Mouse (Mus musculus) hindbrain, embryonic 12.5 days (tissue): Measurements from ENCODE around the gene Naaa. TPM values are rescaled to one million over a fixed set of nuclear protein-coding genes. Genes with fewer than 3 reads are reported as not detected.

Experiments
- ATAC-seq: fragments of 200-750 bp; cut with Nextera tagmentation; 2 replicates; pipeline ENCODE4 v1.8.0; 2017; ENCODE audit warnings: moderate TSS enrichment; ENCODE audit not compliant: low FRiP score
- H3K27ac ChIP-seq: fragments of 300-500 bp; sonication (generic); 2 replicates; pipeline ENCODE4 v1.5.1; 2016; ENCODE audit warnings: mild to moderate bottlenecking
- H3K27me3 ChIP-seq: fragments of 300-500 bp; sonication (generic); 2 replicates; pipeline ENCODE4 v1.6.1; 2016; ENCODE audit warnings: mild to moderate bottlenecking
- H3K36me3 ChIP-seq: fragments of 300-500 bp; sonication (generic); 2 replicates; pipeline ENCODE4 v1.6.1; 2016; ENCODE audit warnings: mild to moderate bottlenecking
- H3K4me1 ChIP-seq: fragments of 300-500 bp; sonication (generic); 2 replicates; pipeline ENCODE4 v1.6.1; 2016
- H3K4me2 ChIP-seq: fragments of 300-500 bp; sonication (generic); replicated peaks from 2 replicates; pipeline ENCODE4 v1.6.1; 2016; ENCODE audit warnings: mild to moderate bottlenecking
- H3K4me3 ChIP-seq: fragments of 300-500 bp; sonication (generic); 2 replicates; pipeline ENCODE4 v1.5.1; 2016; ENCODE audit warnings: mild to moderate bottlenecking
- H3K9ac ChIP-seq: fragments of 300-500 bp; sonication (generic); 2 replicates; pipeline ENCODE4 v1.6.1; 2016; ENCODE audit warnings: mild to moderate bottlenecking, moderate library complexity
- H3K9me3 ChIP-seq: fragments of 300-500 bp; sonication (generic); replicated peaks from 2 replicates; pipeline ENCODE4 v1.6.1; 2016; ENCODE audit warnings: mild to moderate bottlenecking
- WGBS: fragments of 180-500 bp; shearing (Covaris S2); methylation state at CpG from one replicate; pipeline ENCODE4 v1.1.7; 2016; 5-methylcytosine and 5-hydroxymethylcytosine counted together
- polyA plus RNA-seq: library from polyadenylated mRNA; unstranded; fragments of >200 nt; fragmentation: Nextera tagmentation; extraction: Ambion mirVana; gene quantifications from 2 replicates; pipeline ENCODE4 v1.2.1, GENCODE M21; 2016

The Naaa gene
- polyA plus RNA-seq: 8.2 and 9.5 TPM in 2 replicates

GRCm38 (mm10) chr5:92277437-92278394 lies at the start of gene Naaa:
Naaa (minus strand) TSS chr5:92278170.
- peak; percentile 92 for ATAC-seq
- peak within 1 kb of the TSS; percentile 70 for H3K4me3 ChIP-seq
- WGBS: 3% methylated on average over 54 of the region's 54 CpGs

GRCm38 (mm10) chr5:92327367-92327766 lies 49.4 kb upstream of the Naaa start:
- Histone ChIP-seq H3K27me3 (no peaks in the 10 kb centered on the region), H3K27ac (no peak overlapping the region), H3K9me3 (no peaks in the 10 kb centered on the region), H3K36me3 (no peaks in the 10 kb centered on the region), H3K4me2 (no peak overlapping the region), H3K9ac (no peak overlapping the region), H3K4me1 (no peaks in the 10 kb centered on the region), H3K4me3 (no peak overlapping the region)
- ATAC-seq: no peak
- WGBS: 82% methylated on average over 6 of the region's 6 CpGs

More at GRCm38 (mm10) chr5:92277437-92278394, at the start of gene Naaa:
- H3K27ac ChIP-seq: peak within 1 kb of the TSS; percentile 67
- H3K27me3 ChIP-seq: 0 out of 2 replicates have a peak, but pooled peaks cover 8% of the 10 kb centered on the region
- peaks cover 9% of the 10 kb centered on the region for H3K4me1 ChIP-seq
- H3K36me3 ChIP-seq: no peaks in the 10 kb centered on the region
- H3K9ac ChIP-seq: peak within 1 kb of the TSS; percentile 67
- no peaks in the 10 kb centered on the region for H3K9me3 ChIP-seq
- peak within 1 kb of the TSS; percentile 91 for H3K4me2 ChIP-seq

GRCm38 (mm10) chr5:92323264-92323663 lies 45.3 kb upstream of the Naaa start:
- Histone ChIP-seq H3K9ac (no peak overlapping the region), H3K4me1 (no peaks in the 10 kb centered on the region), H3K4me3 (no peak overlapping the region), H3K27me3 (no peaks in the 10 kb centered on the region), H3K4me2 (no peak overlapping the region), H3K27ac (no peak overlapping the region), H3K36me3 (no peaks in the 10 kb centered on the region), H3K9me3 (no peaks in the 10 kb centered on the region)
- 89% methylated on average over 5 of the region's 5 CpGs for WGBS
- ATAC-seq: no peak

- WGBS: 82% methylated on average over 4 of the region's 4 CpGs
- no peak overlapping the region for H3K27ac ChIP-seq
- H3K4me3 ChIP-seq: no peak overlapping the region
- H3K4me2 ChIP-seq: no peak overlapping the region
- no peak for ATAC-seq
- no peak overlapping the region for H3K9ac ChIP-seq
- no peaks in the 10 kb centered on the region for H3K4me1 ChIP-seq
- H3K36me3 ChIP-seq: no peaks in the 10 kb centered on the region
- H3K27me3 ChIP-seq: no peaks in the 10 kb centered on the region
- H3K9me3 ChIP-seq: no peaks in the 10 kb centered on the region
Observed at GRCm38 (mm10) chr5:92322612-92323011, 44.6 kb upstream of the Naaa start.

GRCm38 (mm10) chr5:92321631-92322400 lies 43.8 kb upstream of the Naaa start:
- Histone ChIP-seq H3K27me3 (no peaks in the 10 kb centered on the region), H3K9me3 (no peaks in the 10 kb centered on the region), H3K4me2 (no peak overlapping the region), H3K36me3 (no peaks in the 10 kb centered on the region), H3K27ac (no peak overlapping the region), H3K4me3 (no peak overlapping the region), H3K9ac (no peak overlapping the region), H3K4me1 (no peaks in the 10 kb centered on the region)
- WGBS: 81% methylated on average over 8 of the region's 8 CpGs
- ATAC-seq: no peak

- no peaks in the 10 kb centered on the region for H3K27me3 ChIP-seq
- H3K9me3 ChIP-seq: no peaks in the 10 kb centered on the region
- H3K4me2 ChIP-seq: no peak overlapping the region
- no peak for ATAC-seq
- H3K9ac ChIP-seq: no peak overlapping the region
- H3K27ac ChIP-seq: no peak overlapping the region
- no peaks in the 10 kb centered on the region for H3K4me1 ChIP-seq
- no peaks in the 10 kb centered on the region for H3K36me3 ChIP-seq
- no peak overlapping the region for H3K4me3 ChIP-seq
- 94% methylated on average over 14 of the region's 14 CpGs for WGBS
Observed at GRCm38 (mm10) chr5:92318596-92318995, 40.6 kb upstream of the Naaa start.

GRCm38 (mm10) chr5:92318119-92318518 lies 40.1 kb upstream of the Naaa start:
- H3K4me2 ChIP-seq: no peak overlapping the region
- ATAC-seq: no peak
- H3K9me3 ChIP-seq: no peaks in the 10 kb centered on the region
- H3K4me3 ChIP-seq: no peak overlapping the region
- H3K9ac ChIP-seq: no peak overlapping the region
- H3K27ac ChIP-seq: no peak overlapping the region
- no peaks in the 10 kb centered on the region for H3K4me1 ChIP-seq
- H3K36me3 ChIP-seq: no peaks in the 10 kb centered on the region
- no peaks in the 10 kb centered on the region for H3K27me3 ChIP-seq
- WGBS: 83% methylated on average over 6 of the region's 7 CpGs

- no peak overlapping the region for H3K27ac ChIP-seq
- 75% methylated on average over 7 of the region's 7 CpGs for WGBS
- H3K4me1 ChIP-seq: peaks cover 10% of the 10 kb centered on the region
- H3K4me3 ChIP-seq: no peak overlapping the region
- H3K4me2 ChIP-seq: no peak overlapping the region
- no peaks in the 10 kb centered on the region for H3K27me3 ChIP-seq
- no peaks in the 10 kb centered on the region for H3K9me3 ChIP-seq
- H3K9ac ChIP-seq: no peak overlapping the region
- no peak for ATAC-seq
- no peaks in the 10 kb centered on the region for H3K36me3 ChIP-seq
Observed at GRCm38 (mm10) chr5:92313776-92314175, 35.8 kb upstream of the Naaa start.

- no peaks in the 10 kb centered on the region for H3K36me3 ChIP-seq
- WGBS: 14% methylated on average over 13 of the region's 13 CpGs
Observed at GRCm38 (mm10) chr5:92312046-92312715, 34.2 kb upstream of the Naaa start.

GRCm38 (mm10) chr5:92309681-92310511 lies 31.9 kb upstream of the Naaa start, which contains the start of gene Sdad1:
Sdad1 (minus strand) TSS chr5:92310479.
- WGBS: 3% methylated on average over 41 of the region's 41 CpGs
- Histone ChIP-seq H3K27me3 (no peaks in the 10 kb centered on the region), H3K4me2 (peak within 1 kb of the TSS; percentile 85), H3K4me3 (peak within 1 kb of the TSS; percentile 71), H3K4me1 (peaks cover 16% of the 10 kb centered on the region), H3K27ac (peak within 1 kb of the TSS; percentile 30; the same call in 1 of the 2 replicates), H3K36me3 (peaks cover 8% of the 10 kb centered on the region), H3K9me3 (no peaks in the 10 kb centered on the region), H3K9ac (peak within 1 kb of the TSS; percentile 70)
- ATAC-seq: peak; percentile 95

More at GRCm38 (mm10) chr5:92312046-92312715, 34.2 kb upstream of the Naaa start:
- Histone ChIP-seq H3K4me1 (peaks cover 16% of the 10 kb centered on the region), H3K4me2 (no peak overlapping the region), H3K27ac (no peak overlapping the region), H3K4me3 (no peak overlapping the region), H3K9me3 (no peaks in the 10 kb centered on the region), H3K27me3 (no peaks in the 10 kb centered on the region), H3K9ac (no peak overlapping the region)
- no peak for ATAC-seq

GRCm38 (mm10) chr5:92304291-92304690 lies 26.3 kb upstream of the Naaa start:
- no peak for ATAC-seq
- Histone ChIP-seq H3K9ac (no peak overlapping the region), H3K36me3 (peaks cover 59% of the 10 kb centered on the region), H3K4me3 (no peak overlapping the region), H3K4me2 (no peak overlapping the region), H3K9me3 (no peaks in the 10 kb centered on the region), H3K4me1 (peaks cover 11% of the 10 kb centered on the region), H3K27ac (no peak overlapping the region), H3K27me3 (no peaks in the 10 kb centered on the region)
- 93% methylated on average over 3 of the region's 3 CpGs for WGBS
